8 mouse cellular contexts compared by ENCODE assay signal in genomic region chr7:48749298-48750163, GRCm38 (mm10). TPM values are rescaled to one million over a fixed set of nuclear protein-coding genes. Genes with fewer than 3 reads are reported as not detected.
DNase-seq lines count a peak whose midpoint lies in the region; ATAC-seq lines count a peak whose summit lies in the region.

No protein-coding gene starts in this region.

- peak overlapping the region; percentile 30 for H3K4me3 ChIP-seq in brown adipose tissue, adult 24 weeks (ENCODE audit: insufficient read depth, low read depth, low read length)
- H3K4me3 ChIP-seq in heart, embryonic 14.5 days (ENCODE audit: control insufficient read depth in 1 of 2, insufficient read depth in 1 of 2, low read depth in 1 of 2, low read length in 2 of 2), result peak overlapping the region; percentile 42 to 65
- H3K4me3 ChIP-seq in liver, embryonic 13.5 days (replicated peaks), result peak overlapping the region; percentile 50
- H3K4me3 ChIP-seq in stomach, embryonic 16.5 days (replicated peaks; ENCODE audit: low read length), result peak overlapping the region; percentile 40

- H3K27me3 ChIP-seq in heart, embryonic 14.5 days (ENCODE audit: control insufficient read depth, insufficient read depth, low read length), result no peaks in the 10 kb centered on the region
- no peaks in the 10 kb centered on the region for H3K27me3 ChIP-seq in liver, embryonic 13.5 days
- H3K27me3 ChIP-seq in stomach, embryonic 16.5 days (ENCODE audit: control insufficient read depth, insufficient read depth, low read length), result no peaks in the 10 kb centered on the region

- H3K4me2 ChIP-seq in heart, embryonic 14.5 days (ENCODE audit: low read length), result peak overlapping the region; percentile 89
- peak overlapping the region; percentile 79 for H3K4me2 ChIP-seq in liver, embryonic 13.5 days
- peak overlapping the region; percentile 89 for H3K4me2 ChIP-seq in stomach, embryonic 16.5 days (ENCODE audit: low read depth, low read length)

- H3K4me1 ChIP-seq in brown adipose tissue, adult 24 weeks (ENCODE audit: control insufficient read depth, insufficient read depth, insufficient read length, low read length), result no peaks in the 10 kb centered on the region
- peaks cover 0 to 2% of the 10 kb centered on the region in 2 experiments; a peak in 2 of 4 replicates for H3K4me1 ChIP-seq in heart, embryonic 14.5 days (ENCODE audit: control insufficient read depth in 2 of 2, insufficient read depth in 2 of 2, low read length in 2 of 2)
- H3K4me1 ChIP-seq in liver, embryonic 13.5 days (replicated peaks), result peaks cover 8% of the 10 kb centered on the region
- no peaks in the 10 kb centered on the region for H3K4me1 ChIP-seq in stomach, embryonic 16.5 days (ENCODE audit: control insufficient read depth, insufficient read depth, low read length)

- no peaks in the 10 kb centered on the region for H3K9me3 ChIP-seq in heart, embryonic 14.5 days (ENCODE audit: control insufficient read depth, low read length)
- no peaks in the 10 kb centered on the region for H3K9me3 ChIP-seq in liver, embryonic 13.5 days (replicated peaks)
- no peaks in the 10 kb centered on the region for H3K9me3 ChIP-seq in stomach, embryonic 16.5 days (replicated peaks; ENCODE audit: control insufficient read depth, low read length)

- peak; percentile 83 for ATAC-seq in CD4-positive, CD25-positive, alpha-beta regulatory T cell, adult 4 months
- ATAC-seq in heart, embryonic 14.5 days (ENCODE audit: insufficient number of reproducible peaks, insufficient read depth, low FRiP score, low read depth), result peak; percentile 64; the same call in 1 of the 2 replicates
- ATAC-seq in liver, embryonic 13.5 days (ENCODE audit: low read depth), result peak; percentile 80
- peak; percentile 83 for ATAC-seq in stomach, embryonic 16.5 days (ENCODE audit: insufficient read depth, low FRiP score)

- 1% methylated on average over 24 of the region's 24 CpGs for WGBS in heart, embryonic 14.5 days
- WGBS in liver, embryonic 13.5 days (ENCODE audit: insufficient replicate concordance), result 2% methylated on average over 24 of the region's 24 CpGs
- WGBS in stomach, embryonic 16.5 days, result under 1% methylated on average over 24 of the region's 24 CpGs

- peak; percentile 79 for DNase-seq in fibroblast of lung, adult 2 months (ENCODE audit: low read depth)
- DNase-seq in kidney, postnatal 14 days, result peak; percentile 83
- DNase-seq in liver, embryonic 13.5 days, result peak; percentile 59
- peak; percentile 92 for DNase-seq in neural tube, embryonic 10.5 days (ENCODE audit: extremely low spot score, low spot score)

- H3K9ac ChIP-seq in heart, embryonic 14.5 days (ENCODE audit: low read length), result peak overlapping the region; percentile 63
- peak overlapping the region; percentile 55 for H3K9ac ChIP-seq in liver, embryonic 13.5 days
- H3K9ac ChIP-seq in stomach, embryonic 16.5 days (ENCODE audit: low read length), result peak overlapping the region; percentile 65

- H3K36me3 ChIP-seq in heart, embryonic 14.5 days (ENCODE audit: control insufficient read depth, insufficient read depth, low read length), result no peaks in the 10 kb centered on the region
- H3K36me3 ChIP-seq in liver, embryonic 13.5 days, result no peaks in the 10 kb centered on the region
- no peaks in the 10 kb centered on the region for H3K36me3 ChIP-seq in stomach, embryonic 16.5 days (ENCODE audit: control insufficient read depth, insufficient read depth, low read length)

- no peak overlapping the region for H3K27ac ChIP-seq in brown adipose tissue, adult 24 weeks (replicated peaks; ENCODE audit: low read depth, low read length)
- 0 out of 4 replicates have a peak overlapping the region, but pooled peaks of 1 of the 2 experiments have one; percentile 2 for H3K27ac ChIP-seq in heart, embryonic 14.5 days (replicated peaks in 1 of 2; ENCODE audit: control insufficient read depth in 1 of 2, insufficient read depth in 1 of 2, low read depth in 2 of 2, low read length in 2 of 2)
- peak overlapping the region; percentile 13; the same call in 1 of the 2 replicates for H3K27ac ChIP-seq in liver, embryonic 13.5 days
- 0 out of 2 replicates have a peak overlapping the region, but pooled peaks have one; percentile 1 for H3K27ac ChIP-seq in stomach, embryonic 16.5 days (ENCODE audit: low read length)

RNA-seq across cellular contexts. Expression of gene Zdhhc13, which starts 39.3 kb away (rescaled TPM):
- 10 to 100 TPM; 22.7 to 26.1 TPM for polyA plus RNA-seq in CD4-positive, CD25-positive, alpha-beta regulatory T cell, adult 4 months (2017; shearing (Covaris generic))
- 2.8 and 3.1 TPM in 2 replicates for polyA plus RNA-seq in brown adipose tissue, adult 24 weeks (2012; ENCODE audit: insufficient read depth, insufficient read length, missing spikeins)
- polyA plus RNA-seq in heart, embryonic 14.5 days (2014; fragmentation: Nextera tagmentation; extraction: Ambion mirVana), result 34.6 and 36.2 TPM in 2 replicates
- 16.4 and 19.8 TPM in 2 replicates for polyA plus RNA-seq in liver, embryonic 13.5 days (2015; fragmentation: Nextera tagmentation; extraction: Ambion mirVana)
- 43.3 and 48.4 TPM in 2 replicates for polyA plus RNA-seq in stomach, embryonic 16.5 days (2015; fragmentation: Nextera tagmentation; extraction: Ambion mirVana)
